Mouse (Mus musculus) midbrain, embryonic 13.5 days (tissue): Measurements from ENCODE around the gene Flrt2. TPM values are rescaled to one million over a fixed set of nuclear protein-coding genes. Genes with fewer than 3 reads are reported as not detected.

Experiments used
- ATAC-seq: fragments of 200-750 bp; cut with Nextera tagmentation; 2 replicates; pipeline ENCODE4 v1.8.0; 2017; ENCODE audit warnings: mild to moderate bottlenecking, moderate TSS enrichment, moderate library complexity
- H3K27ac ChIP-seq: fragments of 300-500 bp; sonication (generic); 2 replicates; pipeline ENCODE4 v1.5.1; 2015; ENCODE audit warnings: inconsistent platforms, mild to moderate bottlenecking, moderate library complexity
- H3K27me3 ChIP-seq: fragments of 300-500 bp; sonication (generic); 2 replicates; pipeline ENCODE4 v1.6.1; 2015; ENCODE audit warnings: mild to moderate bottlenecking, inconsistent platforms
- H3K36me3 ChIP-seq: fragments of 300-500 bp; sonication (generic); 2 replicates; pipeline ENCODE4 v1.6.1; 2015; ENCODE audit warnings: mild to moderate bottlenecking, inconsistent platforms
- H3K4me1 ChIP-seq: fragments of 300-500 bp; sonication (generic); replicated peaks from 2 replicates; pipeline ENCODE4 v1.6.1; 2015; ENCODE audit warnings: inconsistent platforms
- H3K4me2 ChIP-seq: fragments of 300-500 bp; sonication (generic); replicated peaks from 2 replicates; pipeline ENCODE4 v1.6.1; 2015; ENCODE audit warnings: moderate library complexity, mild to moderate bottlenecking, inconsistent platforms
- H3K4me3 ChIP-seq: fragments of 300-500 bp; sonication (generic); replicated peaks from 2 replicates; pipeline ENCODE4 v1.5.1; 2015; ENCODE audit warnings: mild to moderate bottlenecking, inconsistent platforms
- H3K9ac ChIP-seq: fragments of 300-500 bp; sonication (generic); replicated peaks from 2 replicates; pipeline ENCODE4 v1.6.1; 2015; ENCODE audit warnings: mild to moderate bottlenecking, inconsistent platforms
- H3K9me3 ChIP-seq: fragments of 300-500 bp; sonication (generic); 2 replicates; pipeline ENCODE4 v1.6.1; 2016; ENCODE audit warnings: mild to moderate bottlenecking, inconsistent platforms
- WGBS: fragments of 180-500 bp; shearing (Covaris S2); methylation state at CpG from one replicate; pipeline ENCODE4 v1.1.7; 2015; 5-methylcytosine and 5-hydroxymethylcytosine counted together
- polyA plus RNA-seq: library from polyadenylated mRNA; unstranded; fragments of >200 nt; fragmentation: Nextera tagmentation; extraction: Ambion mirVana; gene quantifications from 2 replicates; pipeline ENCODE4 v1.2.1, GENCODE M21; 2015

The Flrt2 gene
- polyA plus RNA-seq, 1 experiment from 2014 or later: 22.7 TPM

DNA sequence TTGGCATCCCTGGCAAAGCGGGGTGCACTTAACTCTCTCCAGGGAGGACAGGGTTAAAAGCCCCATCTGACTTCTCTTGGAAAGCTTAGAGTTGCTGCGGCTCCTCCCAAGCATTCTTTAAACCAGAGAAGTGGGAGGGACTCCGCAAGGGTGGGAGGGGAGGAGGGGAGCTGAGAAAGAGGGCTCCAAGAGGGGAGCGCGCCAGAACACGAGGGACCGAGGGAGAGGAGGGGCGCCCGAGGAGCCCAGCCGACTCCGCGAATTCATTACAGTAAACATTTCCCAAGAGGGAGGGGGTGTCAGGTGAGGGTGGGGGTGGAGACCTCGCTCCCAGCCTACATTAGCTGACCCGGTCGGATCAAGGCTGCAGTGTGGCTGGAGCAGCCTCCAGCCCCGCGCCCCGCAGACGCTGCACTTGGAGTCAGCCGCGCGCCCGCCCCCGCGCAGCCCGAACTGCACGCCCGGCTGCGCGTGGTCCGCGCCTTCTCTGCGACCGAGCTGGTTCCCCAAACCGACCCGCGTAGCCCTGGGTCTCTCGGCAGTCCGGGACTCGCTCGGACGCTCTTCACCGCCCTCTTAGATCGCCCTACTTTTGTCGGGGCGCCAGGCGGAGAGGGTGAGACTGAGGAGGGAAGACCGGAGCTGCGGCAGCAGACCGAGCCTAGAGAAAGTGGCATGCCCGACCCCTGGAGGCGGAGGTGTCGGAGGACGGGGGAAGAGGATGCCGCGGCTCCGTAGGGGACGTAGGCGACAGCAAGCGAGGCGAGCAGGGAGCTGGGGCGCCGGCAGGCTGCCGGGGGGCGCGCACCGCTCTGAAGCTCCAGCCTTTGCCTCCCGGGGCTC is 3.2 kb downstream of the Flrt2 start:
- Histone ChIP-seq H3K9ac (peak overlapping the region; percentile 84), H3K4me3 (peak overlapping the region; percentile 83), H3K27ac (peak overlapping the region; percentile 88), H3K9me3 (no peaks in the 10 kb centered on the region), H3K27me3 (peaks cover 20% of the 10 kb centered on the region), H3K4me2 (peak overlapping the region; percentile 82), H3K4me1 (peaks cover 69% of the 10 kb centered on the region), H3K36me3 (no peaks in the 10 kb centered on the region)
- under 1% methylated on average over 66 of the region's 68 CpGs for WGBS
- peak; percentile 93 for ATAC-seq

DNA sequence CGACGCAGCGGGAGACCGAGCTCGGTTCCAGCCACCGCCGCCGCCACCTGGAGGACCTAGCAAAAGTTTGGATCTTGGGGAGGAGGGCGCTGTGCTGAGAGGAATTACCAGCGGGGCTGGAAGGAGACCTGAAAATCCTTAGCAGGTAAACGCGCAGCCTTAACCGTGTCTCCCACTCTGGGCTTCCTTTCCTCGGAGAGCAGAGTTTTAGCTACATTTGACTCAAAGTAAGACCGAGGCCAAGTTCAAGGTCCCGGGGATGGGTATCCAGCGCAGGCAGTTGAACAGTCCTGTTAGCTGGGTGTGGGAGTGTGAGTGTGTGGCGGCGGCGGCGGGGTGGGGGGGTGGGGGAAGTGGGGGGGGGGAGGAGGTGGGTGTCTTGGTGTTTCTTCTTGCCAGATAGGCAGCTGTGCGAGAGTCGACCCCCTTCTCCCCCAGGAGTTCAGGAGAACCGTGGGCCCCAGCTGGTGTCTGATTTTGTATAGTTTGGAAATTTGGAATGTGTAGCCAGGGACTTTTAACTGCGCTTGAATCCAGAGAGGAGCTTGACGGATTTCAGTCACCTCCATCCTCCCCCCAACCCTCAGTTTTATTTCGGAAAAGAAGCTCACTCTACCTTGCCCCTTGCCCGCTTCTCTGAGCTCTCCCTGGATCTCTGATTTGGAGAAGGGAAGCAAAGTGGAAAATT is 4.0 kb downstream of the Flrt2 start:
- WGBS: under 1% methylated on average over 24 of the region's 28 CpGs
- H3K9ac ChIP-seq: peak overlapping the region; percentile 84
- peaks cover 20% of the 10 kb centered on the region for H3K27me3 ChIP-seq
- peak overlapping the region; percentile 82 for H3K4me2 ChIP-seq
- H3K27ac ChIP-seq: peak overlapping the region; percentile 88
- peak overlapping the region; percentile 83 for H3K4me3 ChIP-seq
- H3K36me3 ChIP-seq: no peaks in the 10 kb centered on the region
- H3K9me3 ChIP-seq: no peaks in the 10 kb centered on the region
- peak; percentile 22 for ATAC-seq
- H3K4me1 ChIP-seq: peaks cover 66% of the 10 kb centered on the region

DNA sequence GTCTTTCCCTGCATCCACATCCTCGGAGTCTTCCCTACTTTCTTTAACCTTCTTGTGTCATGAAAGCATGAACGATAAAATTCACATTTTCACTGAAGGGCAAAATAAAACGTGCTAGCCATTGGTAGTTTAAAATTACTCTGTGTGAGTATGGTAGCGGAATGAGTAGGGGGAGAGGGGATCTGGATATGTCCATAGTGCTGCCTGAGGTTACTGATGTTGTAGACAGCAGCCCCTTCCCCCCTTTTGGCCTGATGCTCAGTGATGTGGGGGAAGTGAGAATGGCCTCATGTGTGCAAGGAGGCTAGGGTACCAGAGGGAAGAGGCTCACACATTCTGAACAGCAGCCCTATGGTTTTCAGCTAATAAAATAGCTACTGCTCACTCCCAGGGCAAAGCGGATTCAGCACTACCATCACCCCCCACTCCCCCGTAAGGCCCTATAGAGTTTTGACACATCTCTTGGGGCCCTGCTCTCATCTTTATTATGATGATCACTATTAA is 4.5 kb downstream of the Flrt2 start:
- no peaks in the 10 kb centered on the region for H3K36me3 ChIP-seq
- H3K4me3 ChIP-seq: peak overlapping the region; percentile 83
- H3K9me3 ChIP-seq: no peaks in the 10 kb centered on the region
- 2% methylated on average over 6 of the region's 6 CpGs for WGBS
- H3K9ac ChIP-seq: peak overlapping the region; percentile 84
- no peak for ATAC-seq
- H3K4me2 ChIP-seq: peak overlapping the region; percentile 82
- H3K27ac ChIP-seq: peak overlapping the region; percentile 58
- H3K27me3 ChIP-seq: peaks cover 17% of the 10 kb centered on the region
- peaks cover 61% of the 10 kb centered on the region for H3K4me1 ChIP-seq

DNA sequence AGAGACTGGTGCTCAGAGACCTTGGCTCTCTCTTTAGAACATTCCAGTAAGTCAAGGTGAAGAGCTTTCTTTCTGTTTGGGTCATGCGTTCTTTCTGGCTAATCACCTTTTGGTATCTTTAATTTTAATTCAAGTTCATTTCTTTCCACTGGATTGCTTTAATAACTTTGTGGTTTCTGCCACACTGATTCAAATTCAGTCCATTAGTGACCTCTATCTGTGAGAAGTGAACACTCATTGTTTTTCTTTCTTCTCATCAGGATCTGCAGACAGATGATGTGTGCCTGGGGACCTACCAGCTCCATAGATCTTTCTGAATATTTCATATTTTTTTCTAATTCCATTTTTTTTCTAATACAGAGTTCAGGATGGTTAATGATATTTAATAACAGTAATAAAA is 6.5 kb downstream of the Flrt2 start:
- 71% methylated on average over 1 of the region's 1 CpGs for WGBS
- ATAC-seq: no peak
- H3K9ac ChIP-seq: 0 out of 2 replicates have a peak overlapping the region, but pooled peaks have one; percentile 84

DNA sequence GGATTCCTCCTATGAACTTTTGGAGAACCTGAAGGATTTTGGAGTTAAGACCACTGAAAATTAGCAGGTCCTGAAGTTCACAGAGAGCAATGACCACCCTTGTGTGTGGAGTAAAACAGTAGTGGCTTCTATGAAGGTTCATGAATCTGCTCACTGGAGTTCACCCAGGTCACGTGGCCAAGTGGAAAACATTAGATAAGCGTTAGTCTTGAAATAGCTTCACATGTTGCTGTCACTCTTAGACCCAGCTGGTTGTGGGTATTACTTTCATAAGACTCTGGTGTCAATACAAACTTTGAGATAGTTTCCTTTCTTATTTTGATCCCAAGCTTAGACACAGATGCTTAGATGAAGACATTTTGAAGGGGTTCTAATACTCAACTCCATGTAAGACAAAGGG is 8.7 kb downstream of the Flrt2 start:
- H3K9me3 ChIP-seq: no peaks in the 10 kb centered on the region
- no peak overlapping the region for H3K27ac ChIP-seq
- 76% methylated on average over 2 of the region's 2 CpGs for WGBS
- no peaks in the 10 kb centered on the region for H3K36me3 ChIP-seq
- no peak overlapping the region for H3K4me2 ChIP-seq
- H3K4me3 ChIP-seq: no peak overlapping the region
- H3K9ac ChIP-seq: no peak overlapping the region
- no peak for ATAC-seq
- H3K27me3 ChIP-seq: no peaks in the 10 kb centered on the region
- H3K4me1 ChIP-seq: peaks cover 30% of the 10 kb centered on the region

More for the DNA sequence above, 6.5 kb downstream of the Flrt2 start:
- H3K4me1 ChIP-seq: peaks cover 41% of the 10 kb centered on the region
- H3K27me3 ChIP-seq: peaks cover 5% of the 10 kb centered on the region; the same call in 1 of the 2 replicates
- no peak overlapping the region for H3K27ac ChIP-seq
- H3K9me3 ChIP-seq: no peaks in the 10 kb centered on the region
- H3K4me2 ChIP-seq: peak overlapping the region; percentile 82
- peak overlapping the region; percentile 83 for H3K4me3 ChIP-seq
- no peaks in the 10 kb centered on the region for H3K36me3 ChIP-seq

DNA sequence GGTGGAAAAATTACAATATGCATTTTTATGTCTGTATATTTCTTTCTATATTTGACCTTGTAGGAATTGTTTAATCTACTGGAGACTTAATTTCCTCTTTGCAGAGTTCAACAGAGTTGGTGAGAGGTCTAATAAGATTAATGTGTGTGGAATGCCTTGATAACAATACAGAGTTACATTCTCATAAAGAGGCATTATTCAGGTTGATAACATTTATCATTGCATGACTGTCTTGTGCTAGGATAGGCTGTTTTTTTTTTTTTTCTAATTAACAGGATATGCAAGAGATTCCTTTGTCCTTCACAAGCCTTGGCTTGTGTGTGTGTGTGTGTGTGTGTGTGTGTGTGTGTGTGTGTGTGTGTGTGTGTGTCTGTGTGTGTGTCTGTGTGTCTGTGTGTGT is 9.6 kb downstream of the Flrt2 start:
- no peaks in the 10 kb centered on the region for H3K9me3 ChIP-seq
- H3K4me1 ChIP-seq: peaks cover 25% of the 10 kb centered on the region
- H3K9ac ChIP-seq: no peak overlapping the region
- H3K4me3 ChIP-seq: no peak overlapping the region
- H3K27ac ChIP-seq: no peak overlapping the region
- no peak for ATAC-seq
- H3K4me2 ChIP-seq: no peak overlapping the region
- no peaks in the 10 kb centered on the region for H3K36me3 ChIP-seq
- no peaks in the 10 kb centered on the region for H3K27me3 ChIP-seq

DNA sequence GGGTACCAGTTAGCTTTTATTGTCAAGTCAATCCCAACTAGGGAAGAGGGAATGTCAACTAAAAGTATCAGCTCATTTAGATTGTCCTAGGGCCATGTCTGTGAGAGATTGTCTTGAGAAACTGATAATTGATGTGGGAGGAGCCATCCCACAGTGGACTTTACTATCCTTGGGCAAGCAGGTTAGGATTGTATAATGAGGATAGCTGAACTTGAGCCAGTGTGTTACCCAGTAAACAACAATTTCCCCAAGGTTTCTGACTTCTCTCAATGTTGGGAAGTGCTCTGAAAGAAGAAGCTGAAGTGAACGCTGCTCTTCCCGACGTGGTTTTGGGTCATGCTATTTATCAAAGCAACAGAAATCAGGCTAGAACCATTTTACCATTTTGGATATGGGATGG is 13.0 kb downstream of the Flrt2 start:
- 97% methylated on average over 3 of the region's 3 CpGs for WGBS
- Histone ChIP-seq H3K36me3 (no peaks in the 10 kb centered on the region), H3K4me3 (no peak overlapping the region), H3K27ac (no peak overlapping the region), H3K4me2 (no peak overlapping the region), H3K4me1 (no peaks in the 10 kb centered on the region), H3K9me3 (no peaks in the 10 kb centered on the region), H3K9ac (no peak overlapping the region), H3K27me3 (no peaks in the 10 kb centered on the region)
- ATAC-seq: no peak

- Histone ChIP-seq H3K36me3 (no peaks in the 10 kb centered on the region), H3K4me1 (0 out of 2 replicates have a peak, but pooled peaks cover 2% of the 10 kb centered on the region), H3K4me2 (no peak overlapping the region), H3K9me3 (no peaks in the 10 kb centered on the region), H3K4me3 (no peak overlapping the region), H3K27ac (no peak overlapping the region), H3K27me3 (no peaks in the 10 kb centered on the region), H3K9ac (no peak overlapping the region)
- 98% methylated on average over 2 of the region's 2 CpGs for WGBS
- no peak for ATAC-seq
These were observed 31.2 kb downstream of the Flrt2 start for GRCm38 (mm10) chr12:95723265-95723664.

DNA sequence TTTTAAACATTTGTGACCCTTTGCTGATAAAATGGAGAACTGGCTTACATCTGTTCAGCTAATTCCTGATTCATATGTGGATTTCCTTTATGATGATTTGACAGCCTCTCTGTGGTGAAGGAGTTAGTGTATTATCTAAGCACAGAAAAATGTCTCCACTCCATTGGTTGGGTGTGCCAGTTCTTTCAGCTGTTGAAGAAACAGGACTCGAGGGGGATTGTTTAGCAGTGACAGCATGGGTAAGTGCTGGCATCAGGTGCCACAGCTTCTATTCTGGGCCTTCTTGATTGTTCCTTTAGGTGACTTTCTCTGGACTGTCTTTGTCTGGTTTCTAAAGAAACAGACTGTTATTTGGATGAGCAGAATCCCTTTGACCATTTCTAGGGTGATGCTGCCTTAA is 42.0 kb downstream of the Flrt2 start:
- H3K36me3 ChIP-seq: no peaks in the 10 kb centered on the region
- WGBS: 76% methylated on average over 1 of the region's 1 CpGs
- H3K27ac ChIP-seq: no peak overlapping the region
- H3K4me2 ChIP-seq: no peak overlapping the region
- no peak overlapping the region for H3K9ac ChIP-seq
- H3K4me1 ChIP-seq: peaks cover 21% of the 10 kb centered on the region
- H3K27me3 ChIP-seq: no peaks in the 10 kb centered on the region
- H3K9me3 ChIP-seq: no peaks in the 10 kb centered on the region
- no peak for ATAC-seq
- H3K4me3 ChIP-seq: no peak overlapping the region

DNA sequence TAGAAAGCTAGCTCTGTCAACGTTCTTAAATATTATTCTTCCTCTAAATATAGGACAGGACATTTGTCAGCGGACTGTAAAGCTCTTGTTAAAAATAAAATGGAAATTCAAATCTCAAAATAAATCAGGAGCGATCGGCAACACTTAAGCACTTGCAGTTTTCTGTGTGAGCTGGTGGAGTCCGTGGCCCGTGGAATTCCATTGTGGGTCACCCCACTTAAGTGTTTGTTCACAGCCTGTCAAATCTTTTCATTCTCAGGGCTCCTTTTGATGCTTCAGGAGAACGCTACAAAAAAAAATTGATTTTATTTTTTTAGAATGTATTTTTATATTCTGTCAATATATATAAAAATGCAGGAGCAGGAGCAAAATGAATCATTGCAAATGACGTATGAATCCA is 45.5 kb downstream of the Flrt2 start:
- no peak overlapping the region for H3K4me3 ChIP-seq
- H3K36me3 ChIP-seq: no peaks in the 10 kb centered on the region
- WGBS: 54% methylated on average over 8 of the region's 8 CpGs
- no peak overlapping the region for H3K4me2 ChIP-seq
- H3K4me1 ChIP-seq: peaks cover 24% of the 10 kb centered on the region
- no peak for ATAC-seq
- H3K27me3 ChIP-seq: no peaks in the 10 kb centered on the region
- H3K27ac ChIP-seq: no peak overlapping the region
- no peaks in the 10 kb centered on the region for H3K9me3 ChIP-seq
- H3K9ac ChIP-seq: no peak overlapping the region

DNA sequence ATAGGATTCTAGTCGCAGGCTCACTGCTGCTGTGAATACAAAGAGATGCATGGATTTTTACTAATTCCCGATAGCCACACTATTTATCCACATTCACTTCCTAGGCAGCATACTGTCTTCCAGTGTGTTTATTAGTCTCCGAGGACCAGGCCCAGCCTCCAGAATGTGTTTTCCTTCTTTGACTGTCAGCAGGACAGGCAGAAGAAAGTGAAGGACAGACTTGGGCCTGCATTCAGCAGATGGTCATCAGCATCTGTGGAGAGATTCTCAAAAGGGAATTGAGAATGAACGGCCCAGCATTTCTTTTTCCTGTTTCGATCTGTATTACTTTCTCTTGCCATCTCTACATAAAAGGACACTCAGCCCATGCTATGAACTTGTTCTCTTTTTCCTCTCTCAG is 46.0 kb downstream of the Flrt2 start:
- Histone ChIP-seq H3K9me3 (no peaks in the 10 kb centered on the region), H3K27ac (0 out of 2 replicates have a peak overlapping the region, but pooled peaks have one; percentile 10), H3K4me2 (no peak overlapping the region), H3K27me3 (no peaks in the 10 kb centered on the region), H3K9ac (no peak overlapping the region), H3K36me3 (no peaks in the 10 kb centered on the region), H3K4me3 (no peak overlapping the region), H3K4me1 (peaks cover 24% of the 10 kb centered on the region)
- WGBS: 57% methylated on average over 5 of the region's 5 CpGs
- no peak for ATAC-seq

GRCm38 (mm10) chr12:95738491-95739135 is 46.6 kb downstream of the Flrt2 start:
- peaks cover 24% of the 10 kb centered on the region for H3K4me1 ChIP-seq
- H3K27ac ChIP-seq: no peak overlapping the region
- H3K9ac ChIP-seq: no peak overlapping the region
- H3K36me3 ChIP-seq: no peaks in the 10 kb centered on the region
- WGBS: 55% methylated on average over 7 of the region's 7 CpGs
- no peaks in the 10 kb centered on the region for H3K9me3 ChIP-seq
- H3K4me3 ChIP-seq: no peak overlapping the region
- ATAC-seq: no peak
- H3K27me3 ChIP-seq: no peaks in the 10 kb centered on the region
- no peak overlapping the region for H3K4me2 ChIP-seq
